Mouse (Mus musculus): ENCODE data around the gene 2200002J24Rik. TPM values are rescaled to one million over a fixed set of nuclear protein-coding genes. Genes with fewer than 3 reads are reported as not detected.

Gene 2200002J24Rik
- polyA plus RNA-seq, 1 experiment from 2014 or later: not detected

DNA sequence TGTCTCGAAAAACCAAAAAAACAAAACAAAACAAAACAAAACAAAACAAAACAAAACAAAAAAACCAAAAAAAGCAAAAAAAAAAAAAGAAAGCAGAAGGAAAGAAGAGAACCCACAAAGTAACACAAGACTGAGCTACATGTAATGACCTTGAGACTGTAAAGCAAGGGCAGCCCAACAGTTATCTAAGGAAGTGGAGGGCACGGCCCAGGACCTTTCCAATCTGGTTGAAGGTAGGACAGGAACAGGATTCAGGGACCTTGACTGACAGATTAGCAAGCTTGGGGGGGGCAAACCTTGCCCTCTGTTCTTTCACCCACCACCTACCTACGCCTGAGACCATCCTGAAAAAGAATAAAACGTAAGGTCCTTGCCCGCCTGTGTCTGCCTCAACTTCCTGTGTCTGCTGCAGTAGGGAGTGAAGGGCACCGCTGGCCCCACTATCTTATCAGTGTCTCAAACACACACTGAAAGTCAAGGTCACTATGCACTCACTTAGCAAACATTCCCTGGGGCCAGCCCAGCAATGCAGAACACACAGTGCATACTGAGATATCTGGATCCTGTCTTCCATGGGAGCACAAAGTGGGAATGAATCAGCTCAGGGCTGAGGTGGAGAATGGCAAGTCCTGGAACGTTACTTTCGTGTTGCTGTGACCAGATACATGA is 7.6 kb downstream of the 2200002J24Rik start:
- no peak for ATAC-seq (ENCODE audit: insufficient number of reproducible peaks, insufficient read depth, low FRiP score, low TSS enrichment)
- 77% methylated on average over 8 of the region's 8 CpGs for WGBS
- H3K27me3 ChIP-seq: peaks cover 5% of the 10 kb centered on the region; the same call in 1 of the 2 replicates
- H3K27ac ChIP-seq: no peak overlapping the region
- no peaks in the 10 kb centered on the region for H3K36me3 ChIP-seq
- no peaks in the 10 kb centered on the region for H3K9me3 ChIP-seq
- H3K4me3 ChIP-seq: no peak overlapping the region
- no peaks in the 10 kb centered on the region for H3K4me1 ChIP-seq
- H3K9ac ChIP-seq: no peak overlapping the region
- H3K4me2 ChIP-seq (replicated peaks): no peak overlapping the region

GRCm38 (mm10) chr7:30707441-30707840 is 8.7 kb downstream of the 2200002J24Rik start:
- Histone ChIP-seq H3K27ac (no peak overlapping the region), H3K4me1 (no peaks in the 10 kb centered on the region), H3K36me3 (no peaks in the 10 kb centered on the region), H3K9me3 (no peaks in the 10 kb centered on the region), H3K9ac (no peak overlapping the region), H3K4me2 (replicated peaks) (no peak overlapping the region), H3K4me3 (no peak overlapping the region), H3K27me3 (peaks cover 5% of the 10 kb centered on the region; the same call in 1 of the 2 replicates)
- ATAC-seq (ENCODE audit: insufficient number of reproducible peaks, insufficient read depth, low FRiP score, low TSS enrichment): no peak
- 88% methylated on average over 1 of the region's 1 CpGs for WGBS

DNA sequence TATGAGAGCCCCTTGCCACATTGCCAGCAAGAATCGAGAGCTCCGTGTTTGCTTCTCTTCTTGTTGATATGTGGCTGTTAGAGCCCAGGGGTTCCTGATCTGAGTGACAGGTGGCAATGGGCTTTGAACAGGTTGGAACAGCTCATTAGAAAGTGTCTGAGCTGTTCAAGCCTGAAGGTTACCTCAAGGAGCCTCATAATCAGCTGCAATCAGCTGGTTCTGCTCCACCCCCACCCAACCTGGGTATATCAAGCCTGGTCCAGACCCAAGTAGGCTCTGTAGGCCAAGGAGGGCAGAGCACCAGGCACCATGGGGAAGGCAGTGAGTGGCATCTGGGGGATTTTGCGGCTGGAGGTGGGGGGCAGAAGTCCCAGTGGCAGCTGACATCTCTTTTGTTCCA is 13.2 kb downstream of the 2200002J24Rik start, which contains the start of gene Atp4a:
Gene Atp4a (plus strand): TSS at position 268 of the 400 bp plus-strand sequence.
- no peaks in the 10 kb centered on the region for H3K36me3 ChIP-seq
- H3K27ac ChIP-seq: no peak within 1 kb of the TSS
- peaks cover 24% of the 10 kb centered on the region for H3K27me3 ChIP-seq
- H3K9ac ChIP-seq: no peak within 1 kb of the TSS
- H3K9me3 ChIP-seq: no peaks in the 10 kb centered on the region
- no peak within 1 kb of the TSS for H3K4me2 ChIP-seq (replicated peaks)
- H3K4me3 ChIP-seq: no peak within 1 kb of the TSS
- WGBS: 80% methylated on average over 3 of the region's 3 CpGs
- H3K4me1 ChIP-seq: no peaks in the 10 kb centered on the region; the same call in 1 of the 2 replicates
- ATAC-seq (ENCODE audit: insufficient number of reproducible peaks, insufficient read depth, low FRiP score, low TSS enrichment): no peak

GRCm38 (mm10) chr7:30717006-30717715 is 18.4 kb downstream of the 2200002J24Rik start:
- Histone ChIP-seq H3K4me2 (replicated peaks) (peak overlapping the region; percentile 54), H3K4me3 (peak overlapping the region; percentile 26), H3K27ac (no peak overlapping the region), H3K36me3 (no peaks in the 10 kb centered on the region), H3K27me3 (peaks cover 39% of the 10 kb centered on the region), H3K4me1 (peaks cover 3% of the 10 kb centered on the region), H3K9me3 (no peaks in the 10 kb centered on the region), H3K9ac (no peak overlapping the region)
- 3% methylated on average over 43 of the region's 43 CpGs for WGBS
- ATAC-seq (ENCODE audit: insufficient number of reproducible peaks, insufficient read depth, low FRiP score, low TSS enrichment): peak; percentile 88

DNA sequence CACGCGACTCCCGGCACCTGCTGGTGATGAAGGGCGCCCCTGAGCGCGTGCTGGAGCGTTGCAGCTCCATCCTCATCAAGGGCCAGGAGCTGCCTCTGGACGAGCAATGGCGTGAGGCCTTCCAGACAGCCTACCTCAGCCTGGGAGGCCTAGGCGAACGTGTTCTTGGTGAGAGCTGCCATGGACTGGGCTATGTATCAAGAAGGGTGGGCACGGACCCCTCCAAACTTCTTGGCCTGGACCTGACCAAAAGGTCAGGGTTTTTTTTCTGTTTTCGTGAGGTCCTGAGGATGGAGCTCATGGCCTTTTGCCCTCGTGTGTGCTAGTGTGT is 19.0 kb downstream of the 2200002J24Rik start:
- H3K27me3 ChIP-seq: peaks cover 39% of the 10 kb centered on the region
- 7% methylated on average over 14 of the region's 14 CpGs for WGBS
- H3K9ac ChIP-seq: no peak overlapping the region
- peak overlapping the region; percentile 54 for H3K4me2 ChIP-seq (replicated peaks)
- H3K4me3 ChIP-seq: peak overlapping the region; percentile 26
- H3K36me3 ChIP-seq: no peaks in the 10 kb centered on the region
- H3K9me3 ChIP-seq: no peaks in the 10 kb centered on the region
- ATAC-seq (ENCODE audit: insufficient number of reproducible peaks, insufficient read depth, low FRiP score, low TSS enrichment): peak; percentile 53
- H3K4me1 ChIP-seq: peaks cover 3% of the 10 kb centered on the region
- H3K27ac ChIP-seq: no peak overlapping the region

DNA sequence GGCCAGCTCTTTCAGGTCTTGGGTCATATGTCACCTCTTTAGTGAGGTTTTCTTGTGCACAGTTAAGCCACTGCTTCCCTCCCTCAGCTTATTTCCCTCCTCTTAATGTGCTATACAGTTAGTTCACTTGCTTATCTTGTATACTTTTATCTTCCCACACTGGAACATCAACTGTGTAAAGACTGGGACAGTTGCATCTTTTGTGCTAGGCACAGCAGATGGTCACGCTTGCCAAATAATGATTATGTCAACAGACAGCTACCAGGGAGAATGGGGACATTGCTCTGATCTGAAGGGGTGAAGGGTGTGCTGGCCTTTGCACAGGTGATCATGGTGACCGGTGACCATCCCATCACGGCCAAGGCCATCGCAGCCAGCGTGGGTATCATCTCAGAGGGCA is 20.9 kb downstream of the 2200002J24Rik start:
- H3K27ac ChIP-seq: no peak overlapping the region
- H3K4me2 ChIP-seq (replicated peaks): no peak overlapping the region
- WGBS: 86% methylated on average over 5 of the region's 5 CpGs
- no peak overlapping the region for H3K4me3 ChIP-seq
- H3K36me3 ChIP-seq: no peaks in the 10 kb centered on the region
- no peak overlapping the region for H3K9ac ChIP-seq
- peaks cover 39% of the 10 kb centered on the region for H3K27me3 ChIP-seq
- no peaks in the 10 kb centered on the region for H3K9me3 ChIP-seq
- no peak for ATAC-seq (ENCODE audit: insufficient number of reproducible peaks, insufficient read depth, low FRiP score, low TSS enrichment)
- H3K4me1 ChIP-seq: peaks cover 3% of the 10 kb centered on the region

DNA sequence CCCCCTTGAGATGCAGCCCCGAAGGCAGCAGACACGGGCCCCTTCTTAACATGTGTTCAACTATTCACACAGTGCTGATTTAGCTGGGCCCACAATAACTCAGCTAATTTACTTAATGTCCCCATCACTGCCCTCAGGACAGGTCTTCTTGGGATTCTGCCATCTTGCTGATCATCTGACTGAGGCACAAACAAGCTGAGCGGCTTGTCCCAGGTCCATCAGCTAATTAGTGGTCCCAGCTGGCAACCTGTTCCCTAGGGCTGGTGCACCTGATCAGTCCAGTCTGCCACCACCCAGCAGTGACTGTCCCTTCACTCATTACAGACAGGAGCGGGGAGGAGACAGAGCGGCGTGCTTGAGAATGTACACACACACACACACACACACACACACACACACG is 22.6 kb downstream of the 2200002J24Rik start:
- 74% methylated on average over 7 of the region's 7 CpGs for WGBS
- no peak for ATAC-seq (ENCODE audit: insufficient number of reproducible peaks, insufficient read depth, low FRiP score, low TSS enrichment)
- H3K9me3 ChIP-seq: no peaks in the 10 kb centered on the region

DNA sequence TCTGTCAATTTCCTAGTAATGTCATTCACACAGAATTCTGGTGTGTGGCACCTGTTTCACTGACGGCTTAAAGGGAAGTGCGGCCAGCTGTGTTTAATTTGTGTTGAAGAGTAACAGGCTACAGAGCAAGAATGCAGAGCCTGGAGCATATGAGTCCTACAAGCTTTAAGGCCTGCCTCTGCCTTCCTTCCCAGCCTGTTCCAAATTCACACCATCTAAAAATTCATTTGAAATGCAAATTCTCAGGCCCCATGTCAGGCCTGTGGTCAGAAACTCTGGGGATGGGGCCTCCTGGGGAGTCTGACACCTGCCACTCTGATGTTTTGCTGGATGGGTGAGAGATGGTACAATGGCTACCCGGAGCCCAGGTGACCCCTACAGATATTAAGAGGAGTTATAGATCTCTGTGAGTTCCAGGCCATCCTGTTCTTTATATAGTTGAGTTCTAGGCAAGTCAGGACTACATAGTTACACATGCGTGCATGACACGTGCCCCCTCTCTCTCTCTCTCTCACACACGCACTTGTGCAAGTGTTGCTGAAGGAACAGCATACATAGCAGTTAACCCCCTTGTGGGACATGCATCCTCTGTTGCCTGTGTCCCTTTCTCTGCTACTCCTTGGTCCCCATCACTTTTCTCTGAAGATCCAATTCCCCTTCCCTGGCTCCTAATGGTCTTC is 24.7 kb downstream of the 2200002J24Rik start:
- Histone ChIP-seq H3K27me3 (0 out of 2 replicates have a peak, but pooled peaks cover 5% of the 10 kb centered on the region), H3K9me3 (no peaks in the 10 kb centered on the region), H3K4me1 (peaks cover 4% of the 10 kb centered on the region), H3K9ac (no peak overlapping the region), H3K4me2 (replicated peaks) (no peak overlapping the region), H3K36me3 (0 out of 2 replicates have a peak, but pooled peaks cover 12% of the 10 kb centered on the region), H3K4me3 (no peak overlapping the region), H3K27ac (no peak overlapping the region)
- no peak for ATAC-seq (ENCODE audit: insufficient number of reproducible peaks, insufficient read depth, low FRiP score, low TSS enrichment)
- WGBS: 62% methylated on average over 6 of the region's 6 CpGs

More for the DNA sequence above, 22.6 kb downstream of the 2200002J24Rik start:
- no peak overlapping the region for H3K4me2 ChIP-seq (replicated peaks)
- peaks cover 3% of the 10 kb centered on the region for H3K4me1 ChIP-seq
- H3K27ac ChIP-seq: no peak overlapping the region
- H3K36me3 ChIP-seq: 0 out of 2 replicates have a peak, but pooled peaks cover 4% of the 10 kb centered on the region
- peaks cover 26% of the 10 kb centered on the region for H3K27me3 ChIP-seq
- H3K9ac ChIP-seq: no peak overlapping the region
- H3K4me3 ChIP-seq: no peak overlapping the region

- 86% methylated on average over 6 of the region's 6 CpGs for WGBS
- H3K27ac ChIP-seq: no peak overlapping the region
Measured at GRCm38 (mm10) chr7:30728214-30728613, 29.5 kb downstream of the 2200002J24Rik start.

DNA sequence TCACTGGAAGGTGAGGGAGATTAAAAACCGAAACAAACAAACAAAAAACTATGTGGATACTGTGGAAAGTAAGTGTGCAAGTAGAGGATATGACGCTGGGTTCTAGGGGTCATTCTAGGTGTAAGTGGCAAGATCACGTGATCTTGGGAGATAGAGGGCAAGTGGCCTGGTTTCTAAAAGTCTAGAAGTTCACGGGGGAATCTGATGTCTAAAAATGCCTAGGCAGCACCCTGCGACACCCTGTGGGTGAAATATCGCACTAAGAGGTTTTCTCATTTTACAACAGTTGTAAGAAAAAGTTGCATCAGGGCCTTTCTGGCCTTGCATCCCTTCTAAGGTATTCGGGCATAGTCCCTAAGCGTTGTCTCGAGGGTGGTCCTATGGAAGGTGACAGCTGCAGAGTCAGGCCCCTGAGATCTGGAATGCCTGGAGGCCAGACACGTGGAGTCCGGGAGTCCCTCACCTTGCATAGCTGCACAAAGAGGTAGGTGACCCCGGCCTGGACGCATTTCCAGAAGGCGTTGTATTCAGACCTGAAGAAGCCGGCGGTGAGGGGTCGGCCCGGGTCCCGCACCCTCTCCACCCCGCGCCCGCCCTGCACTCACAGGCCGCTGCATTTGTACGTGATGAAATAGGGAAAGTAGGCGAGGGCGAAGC is 30.1 kb downstream of the 2200002J24Rik start:
- 7% methylated on average over 26 of the region's 26 CpGs for WGBS
- H3K27ac ChIP-seq: 0 out of 2 replicates have a peak overlapping the region, but pooled peaks have one; percentile 79
- H3K9ac ChIP-seq: peak overlapping the region; percentile 73
- peak; percentile 30 for ATAC-seq (ENCODE audit: insufficient number of reproducible peaks, insufficient read depth, low FRiP score, low TSS enrichment)
- H3K27me3 ChIP-seq: no peaks in the 10 kb centered on the region
- H3K4me3 ChIP-seq: peak overlapping the region; percentile 72
- peaks cover 14% of the 10 kb centered on the region for H3K4me1 ChIP-seq
- H3K9me3 ChIP-seq: no peaks in the 10 kb centered on the region
- peak overlapping the region; percentile 76 for H3K4me2 ChIP-seq (replicated peaks)
- H3K36me3 ChIP-seq: peaks cover 28% of the 10 kb centered on the region

More at GRCm38 (mm10) chr7:30728214-30728613, 29.5 kb downstream of the 2200002J24Rik start:
- Histone ChIP-seq H3K4me3 (peak overlapping the region; percentile 72), H3K4me1 (peaks cover 14% of the 10 kb centered on the region), H3K9me3 (no peaks in the 10 kb centered on the region), H3K27me3 (no peaks in the 10 kb centered on the region), H3K4me2 (replicated peaks) (peak overlapping the region; percentile 76), H3K9ac (peak overlapping the region; percentile 73), H3K36me3 (peaks cover 23% of the 10 kb centered on the region)
- no peak for ATAC-seq (ENCODE audit: insufficient number of reproducible peaks, insufficient read depth, low FRiP score, low TSS enrichment)

- Histone ChIP-seq H3K27me3 (no peaks in the 10 kb centered on the region), H3K4me2 (replicated peaks) (peak within 1 kb of the TSS; percentile 76), H3K9ac (peak within 1 kb of the TSS; percentile 73), H3K4me3 (peak within 1 kb of the TSS; percentile 72), H3K36me3 (peaks cover 34% of the 10 kb centered on the region), H3K9me3 (no peaks in the 10 kb centered on the region), H3K4me1 (peaks cover 14% of the 10 kb centered on the region), H3K27ac (peak within 1 kb of the TSS; percentile 79)
- WGBS: under 1% methylated on average over 60 of the region's 60 CpGs
- peak; percentile 96 for ATAC-seq (ENCODE audit: insufficient number of reproducible peaks, insufficient read depth, low FRiP score, low TSS enrichment)
Measured at GRCm38 (mm10) chr7:30729396-30730063, 30.8 kb downstream of the 2200002J24Rik start, which contains the start of gene Tmem147. Gene Tmem147 (minus strand): TSS chr7:30729540.
